Mouse (Mus musculus): ENCODE data around the gene Gzmm. TPM values are rescaled to one million over a fixed set of nuclear protein-coding genes. Genes with fewer than 3 reads are reported as not detected.

Gzmm gene
- total RNA-seq, 1 experiment = 2.5 TPM

DNA sequence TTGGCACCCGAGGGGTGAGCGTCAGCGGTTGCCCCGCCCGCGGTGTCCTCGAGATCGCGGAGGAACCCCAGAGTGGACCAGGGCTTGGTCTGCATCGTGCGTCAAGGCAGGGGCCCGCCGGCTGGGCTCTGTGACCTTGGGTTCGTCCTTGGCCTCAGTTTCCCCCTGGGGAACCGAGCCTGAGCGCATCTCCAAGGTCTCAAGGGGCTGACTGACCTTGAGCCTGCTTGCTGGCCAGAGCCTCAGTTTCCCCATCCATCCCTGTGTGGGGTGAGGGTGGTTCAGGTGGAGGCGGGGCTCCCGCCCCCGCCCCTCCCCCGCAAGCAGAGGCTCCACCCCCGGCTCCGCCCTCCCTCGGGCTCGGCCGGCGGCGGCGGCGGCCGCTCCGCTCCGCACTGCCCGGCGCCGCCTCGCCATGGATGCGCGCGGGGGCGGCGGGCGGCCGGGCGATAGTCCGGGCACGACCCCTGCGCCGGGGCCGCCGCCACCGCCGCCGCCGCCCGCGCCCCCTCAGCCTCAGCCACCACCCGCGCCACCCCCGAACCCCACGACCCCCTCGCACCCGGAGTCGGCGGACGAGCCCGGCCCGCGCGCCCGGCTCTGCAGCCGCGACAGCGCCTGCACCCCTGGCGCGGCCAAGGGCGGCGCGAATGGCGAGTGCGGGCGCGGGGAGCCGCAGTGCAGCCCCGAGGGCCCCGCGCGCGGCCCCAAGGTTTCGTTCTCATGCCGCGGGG lies 27.6 kb downstream of the Gzmm start, which contains the start of gene Hcn2:
TSS of gene Hcn2 (plus strand) at position 381 of the 734 bp plus-strand sequence.
- no peak for DNase-seq (ENCODE audit: low read depth, low spot score)
- H3K36me3 ChIP-seq (ENCODE audit: control insufficient read depth, insufficient read depth, low read length, poor library complexity, severe bottlenecking) = peaks cover 4% of the 10 kb centered on the region
- in situ Hi-C loops (cut with MboI; ENCODE audit: low sequenced_read_pairs in 2 of 2, unreplicated experiment in 2 of 2) = no loop called here

DNA sequence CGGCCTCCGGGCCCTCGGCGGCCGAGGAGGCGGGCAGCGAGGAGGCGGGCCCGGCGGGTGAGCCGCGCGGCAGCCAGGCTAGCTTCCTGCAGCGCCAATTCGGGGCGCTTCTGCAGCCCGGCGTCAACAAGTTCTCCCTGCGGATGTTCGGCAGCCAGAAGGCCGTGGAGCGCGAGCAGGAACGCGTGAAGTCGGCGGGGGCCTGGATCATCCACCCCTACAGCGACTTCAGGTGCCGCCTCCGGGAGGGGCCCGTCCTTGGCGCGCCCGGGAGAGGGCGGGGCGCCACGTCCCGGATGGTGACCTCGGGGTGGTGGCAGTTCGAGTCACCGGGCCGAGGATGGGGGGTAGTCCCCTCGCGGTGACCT lies 28.2 kb downstream of the Gzmm start:
- Histone ChIP-seq H3K4me3 (ENCODE audit: insufficient read depth in 1 of 2, low read depth in 1 of 2, low read length in 2 of 2, poor library complexity in 1 of 2, severe bottlenecking in 1 of 2) (peak overlapping the region; percentile 63 to 79), H3K4me1 (ENCODE audit: control insufficient read depth in 2 of 2, insufficient read depth in 2 of 2, low read length in 2 of 2, poor library complexity in 1 of 2) (peaks cover 0 to 6% of the 10 kb centered on the region in 2 experiments; a peak in 1 of 4 replicates), H3K27ac (ENCODE audit: insufficient read depth, low read depth, low read length, poor library complexity, severe bottlenecking) (no peak overlapping the region), H3K9ac (ENCODE audit: insufficient read depth, low read depth, low read length, poor library complexity, severe bottlenecking) (peak overlapping the region; percentile 68), H3K9me3 (ENCODE audit: control insufficient read depth, insufficient read depth, low read depth, low read length) (no peaks in the 10 kb centered on the region), H3K36me3 (ENCODE audit: control insufficient read depth, insufficient read depth, low read length, poor library complexity, severe bottlenecking) (no peaks in the 10 kb centered on the region; the same call in 1 of the 2 replicates)
- in situ Hi-C loops (cut with MboI; ENCODE audit: low sequenced_read_pairs in 2 of 2, unreplicated experiment in 2 of 2) = no loop called here
- DNase-seq (ENCODE audit: low read depth, low spot score) = no peak
- no peak for TF ChIP-seq CHD2 (IDR thresholded peaks at IDR 0.05; ENCODE audit: low read depth, low read length)
- no peak for TF ChIP-seq MAFK (IDR thresholded peaks at IDR 0.05; ENCODE audit: insufficient read depth, low read depth, low read length)

More for the DNA sequence above, 27.6 kb downstream of the Gzmm start, which contains the start of gene Hcn2:
- Histone ChIP-seq H3K9ac (ENCODE audit: insufficient read depth, low read depth, low read length, poor library complexity, severe bottlenecking) (peak within 1 kb of the TSS; percentile 68), H3K9me3 (ENCODE audit: control insufficient read depth, insufficient read depth, low read depth, low read length) (no peaks in the 10 kb centered on the region), H3K4me3 (ENCODE audit: insufficient read depth in 1 of 2, low read depth in 1 of 2, low read length in 2 of 2, poor library complexity in 1 of 2, severe bottlenecking in 1 of 2) (peak within 1 kb of the TSS; percentile 63 to 79), H3K27ac (ENCODE audit: insufficient read depth, low read depth, low read length, poor library complexity, severe bottlenecking) (no peak within 1 kb of the TSS), H3K4me1 (ENCODE audit: control insufficient read depth in 2 of 2, insufficient read depth in 2 of 2, low read length in 2 of 2, poor library complexity in 1 of 2) (peaks cover 0 to 6% of the 10 kb centered on the region in 2 experiments; a peak in 1 of 4 replicates)
- TF ChIP-seq ZC3H11A (IDR thresholded peaks at IDR 0.05; ENCODE audit: borderline replicate concordance, low read depth, low read length) (no peak), HCFC1 (IDR thresholded peaks at IDR 0.05; ENCODE audit: borderline replicate concordance, insufficient read depth, low read length) (no peak), MAFK (IDR thresholded peaks at IDR 0.05; ENCODE audit: insufficient read depth, low read depth, low read length) (no peak), ZNF384 (IDR thresholded peaks at IDR 0.05; ENCODE audit: low read depth, low read length) (no peak)

DNA sequence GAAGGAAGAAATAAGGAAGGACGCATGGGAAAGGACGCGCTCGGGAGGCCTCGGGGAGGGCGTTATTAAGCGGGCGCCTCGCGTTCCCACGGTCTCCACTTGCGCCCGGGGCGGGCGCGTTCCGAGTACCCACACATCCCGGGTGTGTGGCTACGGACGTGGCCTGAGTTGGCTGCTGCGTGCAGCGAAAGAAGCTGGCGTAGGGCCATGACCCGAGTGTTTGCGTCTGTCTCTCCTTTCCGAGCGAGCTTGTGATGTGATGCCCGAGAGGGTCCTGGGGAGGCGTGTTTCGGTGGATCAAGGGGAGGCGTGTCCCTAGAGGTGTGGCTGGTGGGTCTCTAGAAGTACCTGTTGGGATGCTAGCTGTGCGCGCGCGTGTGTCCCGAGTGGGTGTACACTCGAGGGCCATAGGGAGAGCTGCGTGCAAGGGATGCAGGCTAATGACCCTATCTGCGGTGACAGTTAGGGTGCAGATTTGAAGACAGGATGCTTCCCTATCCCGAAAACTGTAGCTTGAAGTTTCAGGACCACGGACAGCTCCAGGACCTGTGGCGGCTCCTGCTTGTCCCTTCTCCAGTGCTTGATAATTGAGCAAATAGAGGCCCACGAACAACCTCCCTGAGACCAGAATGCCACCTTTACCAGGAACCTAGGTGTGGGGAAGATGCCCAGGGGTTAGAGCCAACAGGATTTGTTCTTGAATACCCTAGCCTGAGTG lies 29.0 kb downstream of the Gzmm start:
- Histone ChIP-seq H3K4me3 (ENCODE audit: insufficient read depth in 1 of 2, low read depth in 1 of 2, low read length in 2 of 2, poor library complexity in 1 of 2, severe bottlenecking in 1 of 2) (peak overlapping the region; percentile 63 to 79), H3K9me3 (ENCODE audit: control insufficient read depth, insufficient read depth, low read depth, low read length) (no peaks in the 10 kb centered on the region), H3K27ac (ENCODE audit: insufficient read depth, low read depth, low read length, poor library complexity, severe bottlenecking) (no peak overlapping the region), H3K9ac (ENCODE audit: insufficient read depth, low read depth, low read length, poor library complexity, severe bottlenecking) (no peak overlapping the region), H3K4me1 (ENCODE audit: control insufficient read depth in 2 of 2, insufficient read depth in 2 of 2, low read length in 2 of 2, poor library complexity in 1 of 2) (peaks cover 0 to 6% of the 10 kb centered on the region in 2 experiments; a peak in 1 of 4 replicates), H3K36me3 (ENCODE audit: control insufficient read depth, insufficient read depth, low read length, poor library complexity, severe bottlenecking) (no peaks in the 10 kb centered on the region)
- in situ Hi-C loops (cut with MboI; ENCODE audit: low sequenced_read_pairs in 2 of 2, unreplicated experiment in 2 of 2) = no loop called here
- peak; percentile 84 for DNase-seq (ENCODE audit: low read depth, low spot score)
- TF ChIP-seq ZNF384 (IDR thresholded peaks at IDR 0.05; ENCODE audit: low read depth, low read length) (no peak), HCFC1 (IDR thresholded peaks at IDR 0.05; ENCODE audit: borderline replicate concordance, insufficient read depth, low read length) (no peak), MAFK (IDR thresholded peaks at IDR 0.05; ENCODE audit: insufficient read depth, low read depth, low read length) (no peak), ZC3H11A (IDR thresholded peaks at IDR 0.05; ENCODE audit: borderline replicate concordance, low read depth, low read length) (no peak), CHD2 (IDR thresholded peaks at IDR 0.05; ENCODE audit: low read depth, low read length) (no peak)

DNA sequence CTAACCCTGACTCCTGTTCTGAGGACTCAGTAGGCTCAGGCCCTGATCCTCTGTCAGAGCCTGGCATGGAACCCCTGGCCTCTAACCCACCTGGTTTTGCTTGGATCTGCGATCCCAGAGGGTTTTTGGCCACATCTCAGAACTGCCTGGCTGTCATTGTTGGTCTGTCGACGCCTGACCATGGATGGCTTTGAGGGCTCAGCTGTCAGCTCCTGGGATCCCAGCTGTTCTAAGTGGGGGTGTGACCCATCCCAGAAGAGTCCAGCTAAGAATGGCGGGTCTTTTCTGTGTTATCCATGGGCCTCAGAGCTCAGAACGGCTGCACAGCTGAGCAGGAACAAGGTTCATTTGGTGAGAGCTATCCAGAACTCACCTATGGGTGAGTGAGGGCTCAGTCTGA lies 32.3 kb downstream of the Gzmm start:
- H3K4me3 ChIP-seq (ENCODE audit: insufficient read depth in 1 of 2, low read depth in 1 of 2, low read length in 2 of 2, poor library complexity in 1 of 2, severe bottlenecking in 1 of 2) = no peak overlapping the region
- H3K9me3 ChIP-seq (ENCODE audit: control insufficient read depth, insufficient read depth, low read depth, low read length) = no peaks in the 10 kb centered on the region
- H3K9ac ChIP-seq (ENCODE audit: insufficient read depth, low read depth, low read length, poor library complexity, severe bottlenecking) = no peak overlapping the region
- no peak overlapping the region for H3K27ac ChIP-seq (ENCODE audit: insufficient read depth, low read depth, low read length, poor library complexity, severe bottlenecking)
- H3K36me3 ChIP-seq (ENCODE audit: control insufficient read depth, insufficient read depth, low read length, poor library complexity, severe bottlenecking) = no peaks in the 10 kb centered on the region
- TF ChIP-seq MAFK (IDR thresholded peaks at IDR 0.05; ENCODE audit: insufficient read depth, low read depth, low read length) (no peak), HCFC1 (IDR thresholded peaks at IDR 0.05; ENCODE audit: borderline replicate concordance, insufficient read depth, low read length) (no peak), CHD2 (IDR thresholded peaks at IDR 0.05; ENCODE audit: low read depth, low read length) (no peak), ZNF384 (IDR thresholded peaks at IDR 0.05; ENCODE audit: low read depth, low read length) (no peak), ZC3H11A (IDR thresholded peaks at IDR 0.05; ENCODE audit: borderline replicate concordance, low read depth, low read length) (no peak)
- DNase-seq (ENCODE audit: low read depth, low spot score) = no peak
- in situ Hi-C loops (cut with MboI; ENCODE audit: low sequenced_read_pairs in 2 of 2, unreplicated experiment in 2 of 2) = no loop called here
- H3K4me1 ChIP-seq (ENCODE audit: control insufficient read depth in 2 of 2, insufficient read depth in 2 of 2, low read length in 2 of 2, poor library complexity in 1 of 2) = peaks cover 0 to 8% of the 10 kb centered on the region in 2 experiments; a peak in 1 of 4 replicates
